Mouse (Mus musculus) spleen, adult 12 weeks (tissue): ENCODE data around the gene Ccdc144b.
A peak's percentile ranks its signal among the peaks of the same experiment; 100 is the strongest.

ENCODE experiments used
- DNase-seq: peaks from one replicate; pipeline ENCODE4 v3.0.0; 2022; ENCODE audit warnings: low spot score

Ccdc144b gene

DNA sequence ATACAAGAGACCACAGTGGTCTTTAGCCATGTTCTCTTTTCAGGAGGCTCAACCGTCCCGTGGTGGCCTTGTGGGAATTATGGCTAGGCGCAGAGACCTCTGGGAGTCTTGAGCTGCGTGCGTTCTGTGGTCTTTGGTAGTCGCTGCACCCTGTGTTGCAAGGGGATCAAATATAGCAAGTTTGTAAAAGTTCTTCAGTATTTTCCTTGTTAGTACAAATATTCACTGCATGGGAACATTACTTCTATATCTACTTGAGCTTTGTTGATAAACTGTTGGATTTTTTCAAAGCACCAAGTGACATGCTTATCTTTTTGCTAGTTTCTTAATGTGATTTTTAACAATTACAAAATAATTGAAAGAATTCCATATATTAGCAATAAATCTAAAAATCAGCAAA lies at the start of gene Ccdc144b:
Ccdc144b (minus strand) TSS at position 101 of the 400 bp plus-strand sequence.
- DNase-seq = no peak

DNA sequence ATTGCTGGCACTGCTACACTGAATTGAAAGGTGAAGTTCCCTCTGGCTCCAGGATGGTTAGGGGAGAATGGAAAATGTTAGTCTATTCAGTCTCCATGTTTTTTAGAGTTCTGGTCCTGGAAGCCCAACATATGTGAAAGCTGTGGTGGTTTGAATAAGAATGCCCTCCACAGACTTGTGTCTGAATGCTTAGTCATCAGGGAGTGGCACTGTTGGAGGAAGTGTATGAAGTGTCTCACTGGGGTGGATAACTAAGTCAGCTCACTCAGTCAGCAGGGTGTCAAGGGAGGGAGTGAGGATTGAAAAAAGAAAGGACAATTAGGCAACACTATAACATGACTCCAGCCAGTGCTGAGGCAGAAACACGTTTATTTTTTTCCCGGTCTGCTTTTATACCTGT lies 42.0 kb upstream of the Ccdc144b start:
- no peak for DNase-seq

- DNase-seq = no peak
Measured at GRCm38 (mm10) chr3:36087591-36087990, 34.2 kb upstream of the Ccdc144b start.

DNA sequence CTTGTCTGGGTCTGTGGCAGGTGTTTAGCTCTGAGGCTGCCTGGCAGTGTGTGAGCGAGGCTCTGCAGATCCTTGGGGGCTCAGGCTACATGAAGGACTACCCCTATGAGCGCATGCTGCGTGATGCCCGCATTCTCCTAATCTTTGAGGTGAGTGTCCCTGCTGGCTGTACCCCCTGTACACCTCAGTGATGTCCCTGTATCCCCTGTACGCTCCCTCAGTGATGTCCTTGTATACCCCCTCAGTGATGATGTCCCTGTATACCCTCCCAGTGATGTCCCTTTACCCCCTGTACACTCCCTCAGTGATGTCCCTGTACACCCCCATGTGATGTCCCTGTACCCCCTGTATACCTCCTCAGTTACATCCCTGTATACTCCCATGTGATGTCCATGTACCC lies 32.0 kb upstream of the Ccdc144b start:
- DNase-seq = no peak

- no peak for DNase-seq
Measured at GRCm38 (mm10) chr3:36083381-36083780, 30.0 kb upstream of the Ccdc144b start.

DNA sequence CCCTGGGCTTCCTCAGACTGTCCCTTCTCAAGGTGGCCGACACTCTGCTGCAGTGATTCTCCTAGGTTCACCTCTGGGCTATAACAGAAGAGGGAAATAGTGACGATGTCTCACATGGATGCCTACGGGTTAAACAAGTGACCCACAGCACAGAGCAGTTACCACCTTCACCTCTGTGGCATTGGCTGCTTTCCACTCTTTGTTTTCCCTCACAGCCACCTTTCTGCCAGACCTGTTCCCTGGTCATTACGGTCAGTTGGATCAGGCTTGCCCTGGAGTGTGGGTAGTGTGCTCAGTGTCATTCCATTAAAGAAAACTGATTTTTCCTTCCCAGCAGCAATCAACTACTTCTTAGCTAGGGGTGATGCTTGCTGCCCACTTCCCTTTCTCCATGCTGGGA lies 29.5 kb upstream of the Ccdc144b start:
- no peak for DNase-seq

- DNase-seq = no peak
Measured at GRCm38 (mm10) chr3:36080741-36081140, 27.4 kb upstream of the Ccdc144b start.

GRCm38 (mm10) chr3:36079886-36080285 lies 26.5 kb upstream of the Ccdc144b start:
- no peak for DNase-seq

DNA sequence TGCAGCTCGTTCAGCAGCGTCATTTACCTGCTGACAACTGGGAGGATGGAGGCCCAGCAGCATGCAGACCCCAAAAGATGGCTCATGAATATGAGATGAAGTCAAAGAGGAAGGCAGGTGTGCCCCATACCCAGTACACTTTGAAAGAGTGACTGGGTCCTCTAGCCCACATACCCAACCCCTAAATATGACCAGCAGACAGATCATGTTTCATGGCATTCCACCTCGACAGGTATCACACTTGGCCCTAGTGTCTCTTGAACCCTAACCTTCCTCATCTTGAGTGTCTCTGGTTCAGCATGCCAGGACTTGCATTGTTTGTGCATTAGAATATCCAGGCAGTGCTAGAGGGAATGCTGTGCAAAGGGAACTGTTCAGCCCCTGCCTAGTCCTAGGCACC lies 24.0 kb upstream of the Ccdc144b start:
- DNase-seq = no peak

DNA sequence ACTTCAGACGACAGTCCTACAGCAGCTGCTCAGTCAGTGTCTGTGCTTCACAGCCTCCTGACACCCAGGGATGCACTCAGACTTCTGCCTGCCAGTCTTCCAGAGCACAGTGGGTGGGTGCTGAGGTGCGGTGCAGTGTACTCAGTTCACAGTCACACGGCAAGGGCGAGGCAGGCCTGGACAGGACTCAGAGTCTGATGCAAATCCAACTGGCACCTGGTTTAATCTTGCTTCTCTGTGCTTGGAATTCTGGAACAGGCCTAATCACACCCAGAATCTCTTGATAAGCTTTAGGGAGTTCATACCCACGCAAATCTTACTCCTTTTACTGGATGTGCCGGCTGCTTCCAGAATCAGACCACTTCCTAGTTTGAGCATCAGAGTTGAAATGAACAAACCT lies 22.1 kb upstream of the Ccdc144b start:
- no peak for DNase-seq

- no peak for DNase-seq
Measured at GRCm38 (mm10) chr3:36074231-36074630, 20.9 kb upstream of the Ccdc144b start.

DNA sequence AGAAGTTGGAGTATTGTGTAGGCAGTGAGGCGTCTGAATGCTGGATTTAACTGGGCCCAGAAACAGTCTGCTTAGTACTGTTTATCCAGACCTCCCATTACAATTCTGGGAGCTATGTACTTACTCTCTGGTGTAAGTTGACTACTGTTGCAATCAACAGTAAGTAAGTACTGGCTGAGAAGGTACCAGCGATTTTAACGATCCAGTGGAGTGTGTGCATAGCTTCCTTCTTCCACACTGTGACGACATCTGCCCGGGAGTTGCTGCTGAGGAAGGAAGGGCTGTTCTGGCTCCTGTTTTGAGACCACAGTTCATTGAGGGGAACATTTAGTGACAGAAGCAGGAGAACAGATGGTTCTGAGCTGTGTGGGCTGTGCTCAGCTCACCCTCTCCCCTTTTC lies 17.7 kb upstream of the Ccdc144b start:
- no peak for DNase-seq

- no peak for DNase-seq
Measured at GRCm38 (mm10) chr3:36070436-36070835, 17.1 kb upstream of the Ccdc144b start.

DNA sequence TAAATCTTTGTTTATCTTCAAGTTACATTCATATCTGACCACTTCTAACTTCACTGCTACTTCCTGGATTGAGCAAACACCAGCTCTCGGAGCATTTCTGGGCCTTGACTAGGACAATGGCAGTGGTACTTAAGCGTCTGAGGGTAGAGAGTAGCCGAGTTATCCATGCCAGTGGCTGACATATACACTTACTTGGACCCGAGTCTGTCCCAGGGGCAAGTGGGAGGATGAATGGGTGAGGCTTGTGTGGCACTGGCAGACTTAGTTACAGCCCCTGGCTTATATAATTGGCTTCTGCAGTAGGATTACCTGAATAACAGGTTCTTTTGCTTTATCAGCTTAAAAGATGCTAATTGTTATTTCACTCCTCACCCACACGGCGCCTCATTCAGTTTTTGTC lies 14.4 kb upstream of the Ccdc144b start:
- no peak for DNase-seq

DNA sequence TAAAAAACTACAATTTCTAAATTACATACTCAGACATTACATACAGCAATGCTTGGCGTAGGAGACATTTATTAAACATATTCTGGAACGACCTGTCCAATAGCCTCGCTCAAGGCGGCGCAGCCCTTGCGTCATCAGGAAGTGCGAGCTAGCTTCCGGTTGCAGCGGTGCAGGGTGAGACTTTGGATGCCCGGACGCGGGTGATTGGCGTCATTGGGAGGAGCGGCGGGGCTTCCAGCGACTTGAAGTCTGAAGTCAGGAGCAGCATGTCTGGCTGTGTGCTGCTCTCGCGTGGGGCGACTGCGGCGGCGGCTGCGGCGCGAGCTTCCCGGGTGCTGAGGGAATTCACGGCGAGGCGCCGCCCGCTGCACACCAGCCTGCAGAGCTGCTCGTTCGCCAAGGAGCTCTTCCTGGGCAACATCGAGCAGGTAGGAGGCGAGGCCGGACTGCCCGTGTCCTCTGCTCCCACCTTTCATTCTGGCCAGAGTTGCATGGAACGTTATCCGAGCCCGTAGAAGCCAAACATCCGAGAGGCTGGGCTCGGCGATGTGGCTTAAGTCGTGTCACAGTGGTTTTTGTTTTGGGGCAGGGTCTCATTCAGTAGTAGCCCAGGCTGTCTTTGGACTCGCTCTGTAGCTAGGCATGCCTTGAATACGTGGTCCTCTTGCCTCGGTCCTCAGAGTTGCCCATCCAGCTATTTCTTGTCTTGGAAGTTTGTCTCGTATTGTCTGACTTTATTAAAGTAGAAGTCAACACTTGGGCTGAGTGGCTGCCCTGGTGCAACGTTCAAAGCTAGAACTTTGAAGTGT lies 12.7 kb upstream of the Ccdc144b start, which contains the start of gene Acad9:
Acad9 (plus strand) TSS at position 137 of the 809 bp plus-strand sequence.
- DNase-seq = peak; percentile 79

DNA sequence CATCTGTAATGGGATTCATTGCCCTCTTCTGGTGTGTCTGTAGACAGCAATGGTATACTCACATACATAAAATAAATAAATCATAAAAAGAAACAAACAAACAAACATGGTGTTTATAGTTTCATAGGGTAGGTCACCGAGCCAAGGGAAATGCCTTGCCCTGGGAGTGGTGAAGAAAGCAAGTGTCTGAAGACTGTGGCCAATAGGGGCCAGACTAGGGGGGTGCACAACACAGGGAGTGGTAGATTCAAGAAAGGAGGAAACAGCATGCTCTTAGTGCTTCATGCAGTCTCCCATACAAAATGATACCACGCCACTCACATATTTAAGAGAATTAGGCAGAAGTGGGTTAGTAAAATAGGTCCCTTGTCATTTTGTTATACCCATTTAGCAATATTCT lies 11.8 kb upstream of the Ccdc144b start:
- no peak for DNase-seq

- no peak for DNase-seq
Measured at GRCm38 (mm10) chr3:36064592-36065061, 11.3 kb upstream of the Ccdc144b start.

- peak; percentile 22 for DNase-seq
Measured at GRCm38 (mm10) chr3:36060096-36060850, 6.9 kb upstream of the Ccdc144b start.

DNA sequence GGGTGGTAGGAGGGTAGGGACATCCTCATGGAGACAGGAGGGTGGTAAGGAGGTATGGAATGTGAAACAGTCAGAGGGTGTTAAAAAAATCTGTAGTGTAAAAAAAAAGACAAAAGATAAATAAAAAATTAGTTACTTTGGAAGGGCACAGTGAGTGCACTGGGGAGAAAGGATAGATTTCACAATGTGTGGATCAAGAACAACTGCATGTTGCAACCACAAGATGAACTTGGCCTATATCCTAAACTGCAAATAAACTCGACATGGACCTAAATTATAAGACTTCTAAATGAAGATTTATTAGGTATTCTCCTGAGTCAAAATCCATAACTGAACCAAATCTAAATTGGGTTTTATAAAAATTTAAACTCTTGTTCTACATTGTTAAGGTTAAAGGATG lies 4.2 kb downstream of the Ccdc144b start:
- no peak for DNase-seq

DNA sequence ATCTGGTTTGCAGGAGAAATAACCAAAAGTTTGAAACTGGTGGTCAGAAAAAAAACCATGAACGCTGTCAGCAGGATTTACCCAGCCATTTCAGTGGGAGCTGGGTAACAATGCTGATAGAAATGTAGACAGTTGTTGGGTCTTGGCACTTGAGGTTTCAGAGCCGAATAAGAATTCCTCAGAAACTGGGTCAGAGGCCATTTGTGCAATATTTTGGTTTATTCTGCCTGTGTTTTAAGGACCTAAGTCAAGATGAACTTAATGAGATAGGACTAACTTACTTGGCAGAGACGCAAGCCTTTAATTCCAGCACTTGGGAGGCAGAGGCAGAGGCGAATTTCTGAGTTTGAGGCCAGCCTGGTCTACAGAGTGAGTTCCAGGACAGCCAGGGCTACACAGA lies 8.3 kb downstream of the Ccdc144b start:
- DNase-seq = no peak

DNA sequence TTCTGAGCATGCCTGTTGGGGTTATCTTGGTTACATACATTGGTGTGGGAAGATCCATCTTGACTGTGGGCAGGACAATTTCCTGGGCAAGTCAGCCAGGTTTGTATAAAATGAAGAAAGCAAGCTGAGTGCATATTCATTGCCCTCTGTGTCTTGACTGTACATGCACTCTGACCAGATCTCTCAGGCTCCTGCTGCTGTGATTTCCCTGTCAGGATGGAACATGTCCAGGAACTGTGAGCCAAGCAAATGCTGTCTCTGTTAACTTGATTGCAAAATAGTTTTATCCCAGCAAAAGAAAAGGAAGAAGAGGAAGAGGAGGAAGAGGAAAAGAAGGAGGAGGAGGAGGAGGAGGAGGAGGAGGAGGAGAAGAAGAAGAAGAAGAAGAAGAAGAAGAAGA lies 8.8 kb downstream of the Ccdc144b start:
- no peak for DNase-seq

DNA sequence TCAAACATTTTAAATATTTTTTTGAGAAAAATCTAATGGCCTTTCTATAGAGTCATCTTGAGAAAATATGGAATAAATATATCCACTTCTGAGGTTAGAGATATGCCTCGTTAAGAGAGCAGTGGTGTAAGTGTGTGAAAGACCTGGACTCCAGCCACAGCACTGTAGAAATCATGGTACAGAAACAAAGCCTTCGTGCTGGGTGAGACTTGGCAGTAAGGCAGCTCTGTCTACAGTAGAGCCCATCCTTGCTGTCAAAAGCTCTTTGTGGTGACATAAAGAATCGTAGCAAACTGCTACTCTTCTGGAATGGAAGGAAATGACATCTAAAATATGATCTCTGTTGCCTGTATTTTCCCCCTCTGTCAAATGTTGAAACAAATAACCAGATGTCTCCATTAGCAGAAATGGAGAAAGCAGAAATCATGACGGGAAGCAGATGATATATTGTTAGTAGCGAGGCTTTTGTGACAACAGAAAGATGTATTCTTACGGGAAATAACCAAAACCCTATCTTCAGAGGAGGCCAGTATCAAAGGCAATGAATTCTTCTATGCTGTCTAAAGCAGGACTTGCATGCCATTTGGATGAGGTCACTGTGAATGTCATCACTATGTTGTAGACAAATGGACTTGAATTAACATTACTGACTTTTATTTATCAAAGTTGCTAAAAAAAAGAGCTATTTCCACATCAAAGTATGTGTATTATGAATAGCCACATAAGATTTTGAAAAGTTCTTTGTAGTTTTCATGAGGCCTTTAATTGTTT lies 21.4 kb downstream of the Ccdc144b start:
- DNase-seq = no peak
